Mouse (Mus musculus) limb, embryonic 14.5 days (tissue): Measurements from ENCODE around the gene Piga. TPM values are rescaled to one million over a fixed set of nuclear protein-coding genes. Genes with fewer than 3 reads are reported as not detected.

Experiments
- ATAC-seq: fragments of 200-750 bp; cut with Nextera tagmentation; 2 replicates; pipeline ENCODE4 v1.8.0; 2017; ENCODE audit warnings: low read depth, moderate number of reproducible peaks, moderate TSS enrichment; ENCODE audit not compliant: low FRiP score
- DNase-seq: peaks from one replicate; pipeline ENCODE4 v3.0.0-alpha.2; 2015; ENCODE audit warnings: low spot score
- H3K27ac ChIP-seq: fragments of 300-500 bp; sonication (generic); replicated peaks from 2 replicates; pipeline ENCODE4 v1.5.1; 2014; ENCODE audit warnings: low read depth, mild to moderate bottlenecking, low read length, moderate library complexity, mixed read lengths
- H3K27me3 ChIP-seq: fragments of 300-500 bp; sonication (generic); 2 replicates; pipeline ENCODE4 v1.6.1; 2014; ENCODE audit warnings: low read length, mixed read lengths; ENCODE audit not compliant: control insufficient read depth, insufficient read depth
- H3K36me3 ChIP-seq: fragments of 300-500 bp; sonication (generic); 2 replicates; pipeline ENCODE4 v1.6.1; 2014; ENCODE audit warnings: mild to moderate bottlenecking, low read length, moderate library complexity, mixed read lengths; ENCODE audit not compliant: control insufficient read depth, insufficient read depth
- H3K4me1 ChIP-seq: fragments of 300-500 bp; sonication (generic); 2 replicates; pipeline ENCODE4 v1.6.1; 2014; ENCODE audit warnings: antibody characterized with exemption, low read length, mixed read lengths; ENCODE audit not compliant: control insufficient read depth, insufficient read depth
- H3K4me2 ChIP-seq: fragments of 300-500 bp; sonication (generic); replicated peaks from 2 replicates; pipeline ENCODE4 v1.6.1; 2014; ENCODE audit warnings: low read depth, mild to moderate bottlenecking, low read length, moderate library complexity; ENCODE audit not compliant: severe bottlenecking
- H3K4me3 ChIP-seq: fragments of 300-500 bp; sonication (generic); replicated peaks from 2 replicates; pipeline ENCODE4 v1.5.1; 2014; ENCODE audit warnings: low read length
- H3K9ac ChIP-seq: fragments of 300-500 bp; sonication (generic); 2 replicates; pipeline ENCODE4 v1.6.1; 2014; ENCODE audit warnings: mild to moderate bottlenecking, low read depth, low read length, moderate library complexity; ENCODE audit not compliant: severe bottlenecking
- H3K9me3 ChIP-seq: fragments of 300-500 bp; sonication (generic); 2 replicates; pipeline ENCODE4 v1.6.1; 2016; ENCODE audit warnings: low read length; ENCODE audit not compliant: control insufficient read depth
- POLR2A ChIP-seq: fragments of 200-500 bp; IDR thresholded peaks from 2 replicates; pipeline ENCODE4 v1.8.0; 2012; ENCODE audit warnings: inconsistent platforms, mild to moderate bottlenecking, moderate library complexity, borderline replicate concordance; ENCODE audit not compliant: insufficient read depth, insufficient read length; ENCODE audit errors: extremely low read depth
- WGBS: fragments of 180-500 bp; shearing (Covaris S2); extraction: QIAGEN DNeasy Blood & Tissue Kit; methylation state at CpG from one replicate; pipeline ENCODE4 v1.1.7; 2014; 5-methylcytosine and 5-hydroxymethylcytosine counted together
- polyA plus RNA-seq, 2 experiments: library from polyadenylated mRNA; depleted of rRNA in 1 of 2; stranded (reverse) in 1 of 2; unstranded in 1 of 2; fragments of >200 nt; fragmentation: Nextera tagmentation in 1 of 2; extraction: Ambion mirVana in 1 of 2; gene quantifications; 2 replicates each; pipeline versions ENCODE4 v1.2.1 to v1.2.3; 2012 to 2014

Piga gene
- polyA plus RNA-seq, 2 experiments: 9.4 to 11.0 TPM

DNA sequence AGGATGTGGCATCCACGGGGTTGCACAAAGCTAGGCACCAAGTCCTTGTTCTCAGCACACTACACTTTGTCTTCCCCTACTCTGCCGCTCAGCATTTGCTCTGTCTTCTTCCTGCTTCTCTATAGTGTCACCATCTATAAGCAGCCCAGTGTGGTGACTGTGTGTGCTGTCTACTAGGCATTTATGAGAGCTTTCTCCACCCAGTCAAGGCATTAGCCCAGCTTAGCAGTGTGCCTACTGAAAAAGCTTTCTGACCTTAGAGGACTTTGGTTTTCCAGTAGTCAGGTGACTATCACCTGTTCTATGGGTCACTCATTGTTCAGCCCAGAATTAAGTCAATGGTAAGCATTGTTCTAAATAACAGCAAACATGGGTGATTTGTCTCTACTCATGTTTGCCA lies 11.5 kb downstream of the Piga start:
- 82% methylated on average over 2 of the region's 2 CpGs for WGBS
- no peak for TF ChIP-seq POLR2A
- no peaks in the 10 kb centered on the region for H3K9me3 ChIP-seq
- no peaks in the 10 kb centered on the region for H3K27me3 ChIP-seq
- H3K4me3 ChIP-seq: no peak overlapping the region
- no peak overlapping the region for H3K9ac ChIP-seq
- no peak overlapping the region for H3K4me2 ChIP-seq
- DNase-seq (no peak), ATAC-seq (no peak)
- H3K36me3 ChIP-seq: peaks cover 9% of the 10 kb centered on the region
- no peak overlapping the region for H3K27ac ChIP-seq
- H3K4me1 ChIP-seq: no peaks in the 10 kb centered on the region

DNA sequence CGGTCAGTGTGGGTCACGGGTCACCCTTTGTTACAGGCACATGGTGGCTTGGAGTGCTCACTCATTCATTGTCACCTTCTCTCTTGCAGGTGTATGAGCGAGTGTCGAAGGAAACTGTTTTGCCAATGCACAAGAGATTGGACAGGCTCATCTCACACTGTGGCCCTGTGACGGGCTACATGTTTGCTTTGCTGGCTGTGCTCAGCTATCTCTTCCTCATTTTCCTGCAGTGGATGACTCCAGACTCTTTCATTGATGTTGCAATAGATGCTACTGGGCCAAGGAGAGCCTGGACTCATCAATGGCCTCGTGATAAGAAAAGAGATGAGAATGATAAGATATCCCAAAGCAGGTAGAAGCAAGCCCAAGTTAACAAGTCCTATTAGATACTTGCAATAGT lies 12.0 kb downstream of the Piga start:
- no peak for DNase-seq
- Histone ChIP-seq H3K27me3 (no peaks in the 10 kb centered on the region), H3K27ac (no peak overlapping the region), H3K4me3 (no peak overlapping the region), H3K9ac (no peak overlapping the region), H3K4me1 (no peaks in the 10 kb centered on the region), H3K36me3 (peaks cover 9% of the 10 kb centered on the region), H3K9me3 (no peaks in the 10 kb centered on the region), H3K4me2 (no peak overlapping the region)
- no peak for TF ChIP-seq POLR2A
- WGBS: 88% methylated on average over 6 of the region's 6 CpGs
- ATAC-seq: no peak

DNA sequence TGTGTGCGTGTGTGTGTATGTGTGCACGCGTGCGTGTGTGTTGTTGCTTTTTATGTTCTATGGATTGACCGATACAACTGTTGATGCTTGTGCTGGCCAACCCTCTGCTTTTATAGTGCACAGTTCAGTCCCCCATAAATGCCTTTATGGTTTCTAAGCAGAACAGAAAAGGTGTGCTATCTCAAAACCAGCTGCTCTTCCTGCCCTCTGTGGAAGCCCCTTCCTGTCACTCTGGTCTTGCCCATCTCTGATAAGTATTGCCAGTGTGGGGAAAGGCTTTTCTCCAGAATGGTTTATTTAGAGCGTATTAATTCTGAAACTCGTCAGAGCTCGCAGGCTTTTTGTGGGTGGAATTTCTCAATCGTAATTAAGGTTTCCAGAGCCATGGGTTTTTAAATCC lies 13.1 kb downstream of the Piga start:
- WGBS: 96% methylated on average over 9 of the region's 9 CpGs
- H3K9me3 ChIP-seq: no peaks in the 10 kb centered on the region
- H3K27ac ChIP-seq: no peak overlapping the region
- no peak overlapping the region for H3K4me3 ChIP-seq
- no peaks in the 10 kb centered on the region for H3K27me3 ChIP-seq
- H3K4me2 ChIP-seq: no peak overlapping the region
- no peak overlapping the region for H3K9ac ChIP-seq
- H3K36me3 ChIP-seq: peaks cover 9% of the 10 kb centered on the region
- ATAC-seq (no peak), DNase-seq (no peak)
- H3K4me1 ChIP-seq: no peaks in the 10 kb centered on the region
- TF ChIP-seq POLR2A: no peak

DNA sequence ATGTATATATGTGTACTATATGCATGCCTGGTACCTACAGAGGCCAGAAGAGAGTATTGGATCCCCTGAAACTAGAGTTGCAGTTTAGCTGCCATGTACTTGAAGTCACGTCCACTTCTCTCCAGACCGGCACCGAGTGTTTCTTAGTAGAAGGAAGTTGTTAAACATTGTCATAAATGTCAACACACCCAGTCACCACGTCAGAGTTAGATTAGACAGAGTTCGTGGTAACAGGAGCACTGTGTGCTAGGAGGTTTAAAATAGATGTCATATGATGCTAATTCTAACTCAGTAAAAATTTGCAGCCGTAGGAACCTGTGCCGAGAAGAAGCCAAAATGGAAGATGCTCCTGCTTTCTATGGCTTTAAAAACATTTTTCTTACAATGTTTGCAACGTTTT lies 17.1 kb downstream of the Piga start, which contains the start of gene Asb11:
Gene Asb11 (plus strand): TSS at position 286 of the 400 bp plus-strand sequence.
- no peak for TF ChIP-seq POLR2A
- no peak for ATAC-seq
- WGBS: 59% methylated on average over 8 of the region's 8 CpGs

DNA sequence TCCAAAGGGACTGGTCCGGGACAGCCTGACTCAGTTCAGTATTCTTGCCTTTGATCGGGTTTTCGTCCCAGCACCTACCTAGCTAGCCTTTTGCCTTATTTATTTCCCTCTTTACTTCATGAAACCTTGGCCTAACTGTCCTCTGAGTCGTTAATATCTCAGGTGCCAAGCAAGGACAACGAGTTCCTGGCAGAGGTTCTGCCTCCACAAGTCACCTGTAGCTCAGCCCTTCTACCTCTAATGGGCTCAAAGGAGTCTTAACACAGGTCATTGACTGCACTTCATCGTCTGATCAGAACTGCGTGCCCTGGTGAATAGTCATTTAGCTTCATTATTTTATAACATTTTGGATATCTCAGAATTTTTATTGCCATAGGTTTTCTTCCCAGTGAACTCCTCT lies 19.9 kb downstream of the Piga start:
- 85% methylated on average over 7 of the region's 7 CpGs for WGBS
- Histone ChIP-seq H3K27me3 (0 out of 2 replicates have a peak, but pooled peaks cover 3% of the 10 kb centered on the region), H3K9me3 (no peaks in the 10 kb centered on the region), H3K36me3 (no peaks in the 10 kb centered on the region), H3K27ac (no peak overlapping the region), H3K9ac (no peak overlapping the region), H3K4me1 (no peaks in the 10 kb centered on the region), H3K4me2 (no peak overlapping the region), H3K4me3 (no peak overlapping the region)
- ATAC-seq (no peak), DNase-seq (no peak)
- TF ChIP-seq POLR2A: no peak

More for the DNA sequence above, 17.1 kb downstream of the Piga start, which contains the start of gene Asb11:
- H3K4me3 ChIP-seq: no peak within 1 kb of the TSS
- H3K27ac ChIP-seq: no peak within 1 kb of the TSS
- H3K36me3 ChIP-seq: no peaks in the 10 kb centered on the region; the same call in 1 of the 2 replicates
- no peak within 1 kb of the TSS for H3K9ac ChIP-seq
- no peak within 1 kb of the TSS for H3K4me2 ChIP-seq
- H3K4me1 ChIP-seq: no peaks in the 10 kb centered on the region
- DNase-seq: no peak
- H3K27me3 ChIP-seq: no peaks in the 10 kb centered on the region
- H3K9me3 ChIP-seq: no peaks in the 10 kb centered on the region

DNA sequence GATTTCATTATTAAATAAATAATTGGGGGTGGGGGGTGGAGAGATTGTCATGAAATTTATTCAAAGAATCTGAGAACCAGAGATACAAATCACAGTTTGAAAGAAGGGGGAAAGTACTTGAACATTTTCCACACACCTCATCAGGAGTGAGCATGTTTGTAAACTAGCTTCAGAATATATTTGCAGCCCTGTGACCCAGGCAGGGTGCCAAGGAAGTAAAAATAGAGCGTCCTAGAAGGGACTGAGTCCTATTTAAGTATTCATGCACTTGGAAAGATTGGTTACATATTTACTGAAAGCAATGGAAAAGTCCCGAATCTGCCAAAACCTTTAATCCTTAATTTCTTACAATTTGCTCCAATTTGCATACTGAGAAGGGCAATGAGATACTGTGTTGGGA lies 20.6 kb downstream of the Piga start:
- TF ChIP-seq POLR2A: no peak
- 64% methylated on average over 2 of the region's 2 CpGs for WGBS
- no peak for DNase-seq

More for the DNA sequence above, 20.6 kb downstream of the Piga start:
- Histone ChIP-seq H3K9ac (no peak overlapping the region), H3K9me3 (no peaks in the 10 kb centered on the region), H3K36me3 (no peaks in the 10 kb centered on the region), H3K27me3 (0 out of 2 replicates have a peak, but pooled peaks cover 3% of the 10 kb centered on the region), H3K4me1 (no peaks in the 10 kb centered on the region), H3K4me3 (no peak overlapping the region), H3K4me2 (no peak overlapping the region), H3K27ac (no peak overlapping the region)
- no peak for ATAC-seq
